Mouse (Mus musculus) myocyte (in vitro differentiated cells): ENCODE measurements around the gene Cyth3.

Experiments
- E2F4 ChIP-seq: IDR thresholded peaks from one replicate; pipeline ENCODE4 v1.6.1; 2011; ENCODE audit warnings: mild to moderate bottlenecking, control low read depth, moderate library complexity; ENCODE audit not compliant: insufficient read depth
- MAX ChIP-seq: IDR thresholded peaks from one replicate; pipeline ENCODE4 v1.6.1; 2011; ENCODE audit warnings: low read depth, mild to moderate bottlenecking, control low read depth
- MYOD1 ChIP-seq, 3 experiments: IDR thresholded peaks; one replicate each; pipeline ENCODE4 v1.6.1; 2011; ENCODE audit warnings: control low read depth in 2 of 3, low read depth in 2 of 3, mild to moderate bottlenecking in 2 of 3, moderate library complexity in 1 of 3; ENCODE audit not compliant: insufficient read length in 2 of 3, control insufficient read depth in 1 of 3
- POLR2A ChIP-seq: IDR thresholded peaks from one replicate; pipeline ENCODE4 v1.6.1; 2011; ENCODE audit warnings: low read depth, mild to moderate bottlenecking, control low read depth, moderate library complexity; ENCODE audit not compliant: insufficient read length
- POLR2AphosphoS2 ChIP-seq: IDR thresholded peaks from one replicate; pipeline ENCODE4 v1.6.1; 2011; ENCODE audit warnings: low read depth, control low read depth; ENCODE audit not compliant: insufficient read length
- REST ChIP-seq: IDR thresholded peaks from one replicate; pipeline ENCODE4 v1.6.1; 2011; ENCODE audit warnings: mild to moderate bottlenecking, control low read depth, moderate library complexity; ENCODE audit not compliant: insufficient read depth, insufficient read length
- SRF ChIP-seq: IDR thresholded peaks from one replicate; pipeline ENCODE4 v1.6.1; 2011; ENCODE audit warnings: low read depth; ENCODE audit not compliant: control insufficient read depth, insufficient read length
- TCF12 ChIP-seq: IDR thresholded peaks from one replicate; pipeline ENCODE4 v1.6.1; 2011; ENCODE audit warnings: mild to moderate bottlenecking, control low read depth; ENCODE audit not compliant: poor library complexity, insufficient read depth, severe bottlenecking
- USF1 ChIP-seq: IDR thresholded peaks from one replicate; pipeline ENCODE4 v1.6.1; 2011; ENCODE audit warnings: low read depth, mild to moderate bottlenecking, control low read depth, moderate library complexity

DNA sequence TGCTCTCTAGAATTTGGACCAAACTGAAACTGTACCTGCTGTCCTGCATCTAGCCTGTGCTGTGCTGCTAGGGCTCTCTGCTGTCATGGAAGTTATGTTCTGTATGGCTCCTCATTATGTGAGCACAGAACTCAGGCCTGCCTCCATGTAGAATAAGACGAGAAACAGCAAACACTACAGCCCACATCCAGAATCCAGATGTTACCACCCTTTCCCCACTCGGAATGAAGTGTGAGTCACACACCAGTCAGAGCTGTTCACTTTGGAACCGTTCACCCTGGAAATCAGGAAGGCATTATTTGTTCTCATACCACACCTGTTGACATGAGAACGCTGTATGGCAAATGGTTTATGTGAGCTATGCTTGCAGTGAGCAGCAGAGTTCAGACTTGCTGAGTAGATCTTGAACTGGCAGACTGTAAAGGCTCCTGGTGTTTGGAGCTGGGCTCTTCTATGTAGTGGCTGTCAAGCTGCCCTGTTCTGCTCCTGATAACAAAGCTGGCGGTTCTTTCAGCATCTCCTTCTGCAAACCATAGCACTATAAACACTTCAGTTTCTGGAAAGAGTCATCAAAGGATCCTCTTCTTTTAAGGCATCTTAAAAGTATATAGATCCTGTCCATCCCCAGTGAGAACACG lies 56.5 kb downstream of the Cyth3 start:
- TF ChIP-seq POLR2AphosphoS2 (no peak), POLR2A (no peak), MAX (no peak), TCF12 (no peak), REST (no peak), MYOD1 (IDR thresholded peaks at IDR 0.05; ENCODE audit: control insufficient read depth in 1 of 3, insufficient read length in 2 of 3, low read depth in 2 of 3) (no peak), USF1 (no peak), E2F4 (no peak), SRF (no peak)
